Mouse (Mus musculus) thymus, adult 18-20 months (tissue): ENCODE measurements at regions not wholly inside any gene's neighbourhood (a gene's known extent, or its start where the extent isn't known, plus 50 kb on each side); places are given as distances from the start of the nearest gene placed in this dataset.

ENCODE experiments used
- DNase-seq, 2 experiments: peaks; one replicate each; pipeline ENCODE4 v3.0.0; 2022; ENCODE audit warnings: mixed read lengths in 2 of 2

DNA sequence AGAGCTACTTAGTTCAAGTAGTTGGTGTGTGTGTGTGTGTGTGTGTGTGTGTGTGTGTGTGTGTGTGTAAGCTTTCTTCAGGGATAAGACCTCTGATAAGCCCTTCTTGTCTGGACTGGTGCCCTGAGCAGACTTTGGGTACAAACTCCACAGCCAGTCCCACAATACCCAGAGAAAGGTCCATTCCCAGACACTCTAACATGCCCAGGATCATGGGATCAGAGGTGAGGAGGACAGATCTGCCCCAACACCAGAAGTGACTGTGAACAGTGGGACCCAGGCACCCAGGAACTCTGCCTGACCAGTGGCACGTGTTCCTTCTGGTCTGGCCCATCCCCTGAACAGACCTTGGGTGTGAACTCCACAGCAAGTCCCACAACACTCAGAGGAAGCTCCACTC lies 208.9 kb downstream of the Gm11077 start:
- DNase-seq: no peak

DNA sequence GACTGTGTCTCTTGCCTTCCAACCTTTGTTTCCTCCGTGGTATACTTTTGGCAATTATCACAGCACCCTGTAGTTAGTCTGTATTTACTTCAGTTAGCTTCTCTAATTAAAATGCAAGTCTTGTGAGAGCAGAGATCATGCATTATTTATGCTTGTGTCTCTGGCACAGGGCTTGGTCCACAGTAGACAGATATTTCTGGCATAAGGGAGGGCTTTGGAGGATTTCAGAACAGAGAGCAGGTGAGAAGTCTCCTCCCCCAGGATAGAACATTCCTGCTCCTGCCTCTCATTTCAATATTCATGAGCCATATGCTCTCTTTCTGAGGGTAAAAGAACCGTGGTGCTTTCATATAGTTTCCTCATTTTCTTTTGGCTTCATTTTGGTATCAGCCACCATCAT lies 217.6 kb downstream of the Gm11077 start:
- no peak for DNase-seq

DNA sequence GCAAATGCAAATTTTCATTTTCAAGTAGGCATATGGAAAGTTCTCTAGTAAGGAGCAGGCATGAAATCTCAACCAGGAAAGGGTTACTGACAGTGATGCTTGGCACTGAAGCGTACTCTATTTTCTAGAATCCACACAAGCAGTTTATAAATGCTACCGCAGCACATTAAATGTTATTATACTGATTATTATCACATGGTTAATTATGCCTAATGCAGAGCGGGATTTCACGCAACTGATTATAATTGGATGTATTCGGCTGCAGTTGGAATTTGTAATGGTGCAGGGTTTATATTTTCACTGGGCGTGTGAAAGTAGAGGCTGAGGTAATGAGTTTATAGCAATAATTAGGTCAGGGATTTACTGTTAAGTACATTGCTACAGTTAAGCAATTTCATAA lies 221.4 kb downstream of the Gm11077 start:
- no peak for DNase-seq

DNA sequence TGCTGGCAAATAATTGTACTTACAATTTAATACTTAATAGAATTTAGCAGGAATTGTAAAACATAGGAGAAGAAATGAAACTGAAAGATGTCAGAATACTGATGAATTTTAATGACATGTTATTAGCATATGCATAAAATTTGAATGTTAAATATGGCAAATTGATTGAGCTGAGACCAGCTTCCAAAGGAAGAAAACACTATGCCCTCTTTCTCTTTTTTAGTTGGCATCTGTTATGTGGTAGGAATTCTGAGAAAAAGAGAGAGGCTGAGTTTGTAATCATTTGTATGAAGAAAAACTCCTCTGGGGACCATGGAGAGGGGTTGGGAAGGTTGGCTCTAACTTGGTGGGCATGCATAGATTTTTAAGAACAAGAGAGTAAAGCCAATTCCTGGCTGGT lies 224.2 kb downstream of the Gm11077 start:
- no peak for DNase-seq

DNA sequence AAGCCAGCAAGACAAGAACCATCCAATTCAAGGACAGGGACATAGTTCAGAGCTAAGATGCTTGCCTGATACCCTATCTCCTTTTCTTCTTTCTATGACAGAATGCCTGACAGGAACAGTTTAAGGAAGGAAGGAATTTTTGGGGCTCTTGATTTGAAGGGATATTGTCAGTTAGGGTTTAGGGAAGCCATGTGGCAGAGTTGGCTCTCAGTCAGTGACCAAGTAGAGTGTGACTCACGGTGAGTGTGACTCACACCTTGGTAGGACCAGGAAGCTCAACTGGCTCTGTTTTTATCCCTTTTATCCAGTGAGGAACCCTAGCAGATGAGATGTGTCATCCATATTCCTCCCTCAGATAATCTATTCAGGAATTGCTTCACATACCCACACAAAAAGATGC lies 224.6 kb downstream of the Gm11077 start:
- DNase-seq: no peak

DNA sequence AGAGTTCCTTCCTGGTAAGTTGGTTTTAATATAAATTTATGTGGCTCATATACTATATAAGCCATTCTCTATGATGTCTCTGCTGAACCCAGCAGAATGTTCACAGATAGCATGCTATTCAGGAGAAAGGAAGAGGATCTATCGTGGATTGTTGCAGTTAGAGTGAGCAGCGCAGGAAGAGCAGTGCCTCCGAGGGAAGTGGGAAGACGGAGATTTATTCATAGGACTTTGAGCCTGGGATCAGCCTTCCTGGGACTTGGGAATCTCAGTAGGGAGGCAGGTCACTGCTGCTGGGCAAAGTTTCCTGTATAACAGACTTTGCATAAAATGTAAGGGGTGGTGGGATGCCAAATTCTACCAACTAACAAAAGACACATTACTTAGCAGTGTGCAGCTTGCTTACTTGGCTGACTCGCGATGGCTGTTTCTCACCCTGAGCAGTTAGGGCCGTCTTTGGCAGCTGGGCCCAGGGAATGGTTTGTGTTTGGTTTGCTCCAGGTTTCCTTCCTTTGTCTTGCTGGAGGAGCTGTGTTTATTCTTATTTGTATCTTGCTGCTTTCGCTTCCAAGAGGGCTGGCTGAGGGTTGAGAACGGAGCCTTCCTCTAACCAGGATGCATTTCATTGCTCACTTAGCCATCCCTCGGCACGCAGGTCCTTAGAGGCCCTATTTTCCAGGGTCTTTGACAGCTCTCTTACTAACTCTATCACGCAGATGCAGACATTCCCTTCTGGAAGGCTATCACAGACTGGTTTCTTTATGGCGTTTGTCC lies 226.9 kb downstream of the Gm11077 start:
- no peak for DNase-seq

DNA sequence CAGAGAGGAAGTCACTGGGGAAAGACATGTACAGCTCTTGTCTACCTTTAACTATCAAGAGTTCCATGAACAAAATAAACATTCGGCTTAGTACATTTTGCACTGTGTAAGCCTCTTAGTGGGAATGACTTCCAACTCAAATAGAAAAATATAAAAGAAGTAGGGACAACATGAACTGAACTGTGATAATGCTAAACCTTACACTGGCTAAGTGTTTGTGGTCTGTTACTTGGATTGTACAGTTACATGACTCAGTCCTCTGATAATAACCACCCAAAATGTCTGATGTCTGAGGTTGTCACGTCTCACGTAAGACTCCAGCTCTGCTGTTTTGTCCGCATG lies 227.4 kb downstream of the Gm11077 start:
- no peak for DNase-seq

DNA sequence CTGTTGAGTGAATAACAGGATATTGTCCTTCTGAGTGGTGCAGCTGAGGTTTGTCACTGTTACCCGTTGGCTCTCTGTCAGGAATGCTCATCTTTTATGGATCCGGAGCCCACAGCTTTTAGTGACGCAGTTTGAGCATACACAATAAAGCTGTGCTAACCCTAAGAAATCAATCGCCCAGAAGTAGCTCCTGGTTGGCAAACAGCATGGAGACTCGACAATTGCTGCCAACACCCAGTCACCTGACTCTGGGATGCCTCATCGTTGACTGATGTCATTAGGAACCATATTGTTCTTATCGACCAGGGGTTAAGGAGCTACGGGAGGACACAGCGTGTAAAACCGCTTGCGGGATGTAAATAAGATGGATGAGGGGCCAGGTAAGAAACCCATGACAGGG lies 232.9 kb downstream of the Gm11077 start:
- DNase-seq: no peak

DNA sequence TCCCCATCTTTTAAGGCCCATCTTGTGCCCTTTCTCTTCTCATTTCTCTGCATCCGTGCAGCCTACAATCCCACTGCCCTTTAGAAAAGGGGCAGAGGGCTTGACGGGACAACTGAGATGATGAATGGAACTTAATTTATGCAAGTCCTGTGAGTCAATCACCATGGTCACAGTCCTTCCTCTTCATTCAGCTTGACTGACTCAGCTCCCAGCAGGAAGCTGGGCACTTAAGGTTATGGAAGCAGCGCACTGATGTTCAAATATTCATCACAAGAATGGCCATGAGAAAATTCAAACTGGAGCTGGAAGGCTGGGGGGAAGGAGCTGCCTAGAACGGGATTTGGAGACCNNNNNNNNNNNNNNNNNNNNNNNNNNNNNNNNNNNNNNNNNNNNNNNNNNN lies 233.5 kb downstream of the Gm11077 start:
- DNase-seq: no peak

DNA sequence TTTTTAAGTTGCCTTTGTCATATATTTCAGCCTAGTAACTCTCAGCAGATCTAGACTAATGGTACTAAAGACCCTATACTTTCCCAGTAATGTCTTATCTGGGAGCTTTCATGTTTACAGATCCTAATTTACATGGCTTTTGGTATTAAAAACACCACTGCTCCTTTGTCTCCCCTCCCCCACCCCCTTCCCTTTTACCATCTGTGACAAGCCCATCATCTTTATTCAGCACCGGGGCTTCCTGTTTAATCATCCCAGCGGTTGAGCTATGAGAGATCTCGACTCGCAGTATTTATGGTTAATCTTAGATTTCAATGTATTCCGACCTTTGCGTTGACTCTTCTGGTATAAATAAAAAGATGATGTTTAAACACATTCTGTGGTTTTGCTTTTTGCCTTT lies 244.6 kb downstream of the Gm11077 start:
- no peak for DNase-seq

DNA sequence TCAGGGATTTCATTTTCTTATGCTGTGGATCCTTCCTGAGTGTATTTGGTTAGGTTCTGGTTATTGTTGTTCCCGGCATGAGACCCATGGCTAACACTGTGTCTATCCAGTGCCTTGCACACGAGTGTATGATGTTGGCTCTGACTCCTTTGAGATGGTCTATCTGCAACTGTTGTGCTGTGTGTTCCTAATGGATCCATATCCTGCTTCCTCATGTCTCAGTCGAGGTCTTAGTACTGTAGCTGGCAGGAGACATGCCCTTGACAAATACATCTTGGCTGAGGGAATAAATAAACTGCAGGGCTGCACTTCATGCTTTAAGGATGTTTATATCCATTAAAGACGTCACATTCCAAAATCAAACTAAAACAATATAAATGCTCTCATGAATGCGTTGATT lies 247.9 kb downstream of the Gm11077 start:
- no peak for DNase-seq

DNA sequence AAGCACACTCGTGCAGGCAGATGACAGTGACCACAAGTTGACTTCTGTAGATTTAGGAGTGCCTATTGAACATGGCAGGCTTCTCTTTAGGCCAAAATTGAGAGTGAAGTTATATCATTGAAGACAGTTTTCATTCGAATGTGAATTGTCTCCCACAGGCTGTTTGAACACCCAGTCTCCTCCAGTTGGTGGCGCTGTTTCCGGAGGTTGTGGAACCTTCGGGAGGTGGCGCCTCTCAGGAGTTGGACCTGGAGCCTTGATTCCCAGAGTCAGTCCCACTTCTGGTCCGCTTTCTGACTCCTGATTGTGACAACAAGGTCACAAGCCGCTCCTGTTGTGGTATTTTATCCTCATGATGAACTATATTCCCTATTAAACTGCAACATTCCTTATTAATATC lies 254.5 kb downstream of the Gm11077 start:
- DNase-seq: no peak

DNA sequence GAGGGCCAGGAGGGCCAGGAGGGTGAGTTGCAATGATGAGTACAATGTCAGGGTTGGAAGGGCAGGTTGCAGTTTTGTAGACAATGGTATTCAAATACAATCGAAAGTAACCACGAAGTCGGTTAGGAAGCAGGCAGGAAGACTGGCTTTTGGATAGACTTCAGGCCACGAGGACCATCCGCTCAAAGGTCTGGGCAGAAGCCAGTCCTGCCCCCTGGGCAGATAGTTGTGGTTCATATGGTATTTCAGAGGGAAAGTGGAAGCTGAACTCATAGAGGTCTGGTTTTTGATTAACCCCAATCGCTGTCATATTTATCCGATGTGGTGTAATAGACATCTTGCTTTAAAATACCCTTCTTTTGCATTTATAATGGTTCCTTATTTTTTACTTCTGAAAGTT lies 255.2 kb downstream of the Gm11077 start:
- no peak for DNase-seq

DNA sequence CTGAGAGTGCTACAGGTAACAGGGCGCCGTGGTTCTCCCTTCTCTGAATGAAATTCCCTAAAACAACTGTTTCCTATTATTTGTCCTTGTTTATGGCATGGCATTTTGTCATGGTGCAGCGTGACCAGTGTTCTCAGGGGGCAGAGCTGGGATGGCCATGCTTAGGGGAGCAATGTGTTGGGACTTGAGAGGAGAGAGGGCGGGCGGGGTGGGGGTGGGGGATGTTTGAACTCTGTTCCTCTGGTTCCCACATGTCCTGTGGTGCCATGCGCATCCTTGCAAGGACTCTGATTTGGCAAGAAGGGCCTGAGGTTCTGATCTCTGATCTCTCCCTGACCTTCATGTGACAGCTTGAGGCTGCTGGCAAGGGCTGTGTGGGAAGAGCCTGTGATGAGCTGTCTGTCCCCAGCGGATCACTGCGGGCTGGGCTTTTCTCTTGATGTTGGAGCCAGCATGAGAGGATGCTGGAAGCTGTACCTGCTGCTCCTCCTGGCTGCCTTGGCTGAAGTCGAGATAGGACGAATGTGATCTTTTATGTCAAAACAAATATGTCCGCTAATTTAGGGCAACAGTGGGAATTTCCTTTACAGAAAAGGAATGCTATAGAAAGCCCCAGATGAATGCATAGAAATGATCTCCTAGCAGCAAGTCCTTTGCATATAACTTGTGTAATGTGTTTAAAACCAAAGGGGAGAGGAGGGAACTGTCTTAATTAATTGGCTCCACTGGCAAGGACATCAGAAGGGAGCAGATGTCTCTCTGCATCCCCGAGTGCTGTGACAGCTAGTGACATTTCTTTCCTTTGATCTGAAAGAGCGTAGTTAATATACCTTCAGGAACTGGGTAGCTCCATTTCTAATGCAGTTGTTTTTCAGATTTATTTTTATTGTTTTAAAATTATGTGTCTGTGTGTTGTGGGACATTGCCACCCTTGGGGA lies 255.2 kb upstream of the Pde3a start:
- no peak for DNase-seq

DNA sequence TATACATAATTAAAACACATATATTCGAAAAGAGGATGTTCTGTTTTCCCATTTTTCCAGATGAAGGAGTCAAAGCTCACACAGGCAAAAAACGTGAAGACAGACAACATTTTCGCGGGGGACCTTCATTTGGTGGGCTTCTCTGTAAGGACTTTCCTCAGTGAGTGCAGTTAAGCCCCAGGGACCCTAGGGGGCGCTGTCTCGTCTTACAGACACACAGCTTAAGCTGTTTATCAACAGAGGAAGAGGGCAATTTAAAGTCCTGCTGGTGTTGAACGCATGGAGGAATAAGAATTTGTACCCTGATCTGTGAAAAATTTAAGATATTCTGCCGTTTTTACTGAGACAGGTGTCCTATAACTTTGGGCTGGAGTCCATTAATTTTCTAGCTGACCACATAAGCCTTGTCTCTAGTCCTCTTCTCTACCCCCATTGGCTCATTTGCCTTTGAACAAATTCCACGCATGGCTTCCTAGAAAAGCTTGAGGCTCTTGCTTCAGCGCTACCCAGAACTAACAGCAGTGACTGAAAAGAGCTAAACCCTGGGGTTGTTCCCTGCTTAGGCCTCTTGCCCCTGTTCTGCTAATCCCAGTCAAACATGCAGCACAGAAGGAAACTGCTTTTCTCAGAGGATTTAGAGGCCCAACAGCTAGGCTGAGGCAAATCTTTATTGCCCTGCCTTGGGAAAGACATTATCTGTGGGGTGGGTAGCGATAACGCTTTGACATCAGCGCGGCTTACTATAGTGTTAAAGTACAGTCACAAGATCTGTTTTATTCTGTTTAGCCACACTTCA lies 253.5 kb upstream of the Pde3a start:
- DNase-seq: no peak

DNA sequence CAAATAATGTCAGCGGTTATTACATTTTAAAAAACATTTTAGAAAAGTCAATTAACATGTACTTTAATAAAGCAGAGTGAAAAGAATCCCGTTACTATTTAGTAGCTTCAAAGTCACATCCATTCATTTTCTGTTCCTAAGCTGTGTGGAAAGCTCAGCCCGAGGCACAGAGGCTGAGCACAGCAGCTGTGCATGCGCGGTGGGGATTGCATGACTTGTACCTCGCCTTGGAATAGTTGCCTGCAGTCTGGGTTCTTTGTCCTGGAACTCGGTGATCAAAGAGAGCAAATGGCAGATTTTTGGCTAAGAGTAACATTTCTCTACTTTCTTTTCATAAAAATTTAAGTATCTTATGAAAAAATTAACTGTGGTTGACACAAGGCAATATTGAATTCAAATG lies 251.0 kb upstream of the Pde3a start:
- DNase-seq: no peak

DNA sequence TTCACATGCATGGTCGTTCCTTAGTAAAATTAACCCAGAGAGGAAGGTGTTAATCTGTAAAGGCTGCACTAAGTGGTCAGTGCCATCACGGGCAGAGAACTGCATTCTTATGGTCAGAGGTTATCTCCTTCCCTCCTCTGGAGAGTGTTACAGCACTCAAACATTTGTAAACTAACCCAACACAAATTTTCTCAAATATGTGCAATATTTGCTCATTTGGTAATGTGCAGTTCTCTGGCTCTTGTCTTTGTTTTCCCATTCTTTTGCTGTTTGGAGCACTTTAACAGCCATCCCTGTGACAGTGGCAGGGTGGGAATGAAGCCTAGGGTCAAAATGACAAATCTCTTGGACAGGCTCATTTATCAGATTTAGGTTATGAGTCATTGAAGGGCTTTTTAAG lies 248.5 kb upstream of the Pde3a start:
- no peak for DNase-seq

DNA sequence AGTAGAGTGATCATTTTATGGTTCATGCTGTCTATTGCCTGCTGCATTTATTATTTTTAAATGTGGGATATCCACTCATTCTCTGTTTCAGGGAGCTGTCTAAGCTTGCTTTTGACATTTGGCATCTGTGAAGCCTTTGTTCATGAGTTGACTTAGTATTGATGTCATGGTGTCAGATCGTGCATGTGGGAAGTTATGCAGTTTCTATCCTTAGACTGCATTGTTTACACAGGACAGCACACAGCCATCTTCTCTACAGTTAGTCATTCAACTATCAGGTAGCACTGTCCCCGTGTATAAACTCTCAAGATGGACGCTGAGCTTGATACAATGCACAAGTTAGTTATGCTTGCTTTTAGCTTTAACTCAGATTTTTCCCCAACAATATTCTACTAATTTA lies 247.8 kb upstream of the Pde3a start:
- DNase-seq: no peak

DNA sequence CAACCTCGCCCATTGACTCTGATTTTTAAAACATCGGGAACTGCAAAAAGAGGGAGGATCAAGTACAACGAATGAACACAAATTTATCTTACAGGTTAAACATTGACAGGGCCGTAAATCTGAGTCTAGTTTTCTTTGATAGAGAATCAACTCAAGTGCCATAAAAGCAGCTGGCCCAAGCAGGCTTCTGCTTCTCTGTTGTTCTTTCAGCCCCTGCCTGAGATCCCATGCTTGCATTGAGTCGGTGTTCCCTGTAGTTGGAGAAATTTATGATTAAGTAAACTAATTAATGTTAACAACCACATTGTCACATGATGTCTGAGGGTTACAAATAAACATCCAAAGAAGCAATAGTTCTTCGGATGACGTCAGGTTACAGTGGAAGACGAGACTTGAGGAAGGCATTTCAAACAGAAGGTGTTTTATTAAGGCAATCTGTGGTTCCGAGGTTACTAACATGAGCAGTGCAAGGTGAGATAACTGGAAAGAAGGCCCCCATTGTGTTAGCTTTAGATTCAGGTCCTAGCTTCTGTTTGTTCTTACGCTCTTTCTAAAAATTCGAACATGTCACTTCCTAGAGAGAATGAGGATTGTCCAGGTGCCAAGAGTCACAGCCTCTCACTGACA lies 233.9 kb upstream of the Pde3a start:
- no peak for DNase-seq

DNA sequence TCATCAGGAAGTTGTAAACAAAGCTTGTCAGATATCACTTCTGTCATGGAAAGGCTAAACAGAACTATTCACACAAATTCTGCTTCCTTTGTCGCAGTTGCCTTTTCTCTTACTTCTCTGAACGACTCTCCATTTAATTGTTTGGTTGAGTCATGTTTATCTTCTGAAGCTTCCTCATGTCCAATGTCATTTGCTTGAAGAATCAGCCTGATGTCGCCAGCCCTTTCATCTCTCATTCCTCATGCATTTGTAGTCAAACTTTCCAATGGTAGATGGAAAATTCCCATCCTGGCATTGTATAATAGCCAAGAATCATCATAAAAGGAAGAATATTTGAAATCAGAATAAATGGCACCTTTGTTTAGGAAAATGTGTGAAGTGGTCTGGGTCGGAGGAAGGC lies 225.6 kb upstream of the Pde3a start:
- DNase-seq: no peak

DNA sequence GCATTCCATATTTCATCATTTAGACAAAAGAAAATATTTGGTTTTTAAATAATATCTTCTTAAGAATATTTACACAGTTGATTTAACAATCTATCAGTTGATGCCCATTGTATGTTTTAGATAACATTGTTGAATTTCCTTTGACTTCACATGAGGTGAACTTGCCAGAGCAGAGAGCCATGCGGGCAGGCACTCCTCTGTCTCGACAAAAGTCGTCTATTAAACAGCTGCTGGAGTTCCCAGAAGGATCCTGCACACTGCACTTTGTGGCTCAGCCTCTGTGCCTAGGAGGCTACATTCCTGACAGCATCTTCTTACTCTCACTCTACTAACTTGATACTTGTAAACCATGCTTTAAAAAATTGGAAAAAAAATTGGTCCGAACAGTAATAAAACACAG lies 221.7 kb upstream of the Pde3a start:
- DNase-seq: no peak

DNA sequence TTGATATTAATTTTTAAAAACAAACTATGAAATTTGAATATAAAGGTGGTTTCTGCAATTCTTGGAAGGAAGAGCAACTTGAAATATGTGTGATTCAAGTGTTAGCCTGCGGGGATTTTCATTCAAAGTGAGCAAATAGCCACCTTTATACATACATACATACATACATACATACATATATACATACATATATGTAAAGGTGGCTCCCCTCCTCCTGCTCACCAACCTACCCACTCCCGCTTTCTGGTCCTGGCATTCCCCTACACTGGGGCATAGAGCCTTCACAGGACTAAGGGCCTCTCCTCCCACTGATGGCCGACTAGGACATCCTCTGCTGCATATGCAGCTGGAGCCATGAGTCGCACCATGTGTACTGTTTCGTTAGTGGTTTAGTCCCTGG lies 221.3 kb upstream of the Pde3a start:
- no peak for DNase-seq

DNA sequence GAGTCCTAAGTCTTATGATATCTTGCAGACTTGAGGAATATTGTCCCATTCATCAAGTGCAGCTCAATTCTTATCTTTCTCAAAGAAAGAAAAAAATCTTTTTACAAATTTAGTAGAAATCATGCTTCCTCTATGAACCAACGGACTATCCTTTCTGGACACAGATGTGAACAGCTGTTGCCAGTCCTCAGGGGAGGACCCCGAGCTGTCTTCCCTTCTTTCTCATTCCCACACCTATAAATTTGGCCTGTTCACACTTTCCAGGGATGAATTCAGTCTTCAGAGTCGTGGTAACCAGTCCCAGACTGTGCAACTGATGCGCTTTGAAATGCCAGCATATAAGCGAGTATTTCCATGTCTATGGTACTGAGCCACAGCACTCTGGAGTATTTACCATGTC lies 214.2 kb upstream of the Pde3a start:
- DNase-seq: no peak
